Mouse (Mus musculus): ENCODE measurements around the gene Tcam1. TPM values are rescaled to one million over a fixed set of nuclear protein-coding genes. Genes with fewer than 3 reads are reported as not detected.

The Tcam1 gene
- polyA plus RNA-seq, 1 experiment from 2014 or later, result 0.06 TPM

DNA sequence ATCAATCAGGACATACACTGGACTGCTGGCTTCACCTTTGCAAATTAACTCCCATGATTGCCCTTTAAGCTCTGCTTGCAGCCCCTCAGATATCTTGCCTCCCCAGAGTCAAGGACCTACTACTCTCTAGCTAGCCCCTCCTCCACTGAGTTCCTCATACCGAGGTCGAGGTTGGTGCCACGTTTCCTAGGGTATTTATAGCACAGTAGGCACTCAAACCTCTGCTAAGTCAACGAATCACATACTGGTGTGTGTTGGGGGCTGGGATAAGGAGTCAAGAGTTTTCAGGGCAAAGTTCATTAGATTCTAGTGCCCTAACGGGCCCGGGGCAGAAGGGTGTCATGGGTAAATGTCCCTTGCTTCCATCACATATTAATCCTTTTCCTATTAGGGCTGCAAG, 52.7 kb downstream of the Tcam1 start:
- Histone ChIP-seq H3K9me3 (replicated peaks) (no peaks in the 10 kb centered on the region), H3K4me1 (peaks cover 38% of the 10 kb centered on the region), H3K27me3 (ENCODE audit: low read depth, poor library complexity, severe bottlenecking) (no peaks in the 10 kb centered on the region), H3K4me3 (no peak overlapping the region), H3K27ac (replicated peaks) (no peak overlapping the region), H3K36me3 (no peaks in the 10 kb centered on the region)
- WGBS, result 82% methylated on average over 6 of the region's 6 CpGs
- no peak for DNase-seq (ENCODE audit: low spot score)

- no peaks in the 10 kb centered on the region for H3K36me3 ChIP-seq
- DNase-seq (ENCODE audit: low spot score), result no peak
- H3K9me3 ChIP-seq (replicated peaks), result no peaks in the 10 kb centered on the region
- no peak overlapping the region for H3K27ac ChIP-seq (replicated peaks)
- H3K4me3 ChIP-seq, result no peak overlapping the region
- no peaks in the 10 kb centered on the region for H3K27me3 ChIP-seq (ENCODE audit: low read depth, poor library complexity, severe bottlenecking)
- WGBS, result 75% methylated on average over 7 of the region's 7 CpGs
- H3K4me1 ChIP-seq, result peaks cover 35% of the 10 kb centered on the region
These were observed 53.2 kb downstream of the Tcam1 start for GRCm38 (mm10) chr11:106329682-106330081.

DNA sequence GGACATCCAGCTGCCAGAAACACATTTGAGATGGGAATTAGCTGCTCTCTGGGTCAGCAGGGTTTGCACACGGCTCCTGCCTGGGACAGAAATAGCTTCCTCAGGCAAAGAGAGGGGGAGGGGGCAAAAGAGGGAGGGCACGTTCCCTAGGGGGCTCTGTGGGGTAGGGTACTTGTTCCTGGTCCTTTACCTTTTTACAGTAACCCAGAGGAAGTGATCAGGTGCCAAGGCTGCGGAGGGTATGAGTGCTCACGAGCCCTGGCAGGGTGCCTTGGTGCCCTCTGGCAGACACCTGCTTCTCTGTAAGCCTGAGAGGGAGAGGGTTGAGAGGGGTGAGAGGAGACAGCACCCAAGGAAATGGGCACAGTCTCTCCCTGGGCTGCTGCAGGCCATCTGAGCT, 56.0 kb downstream of the Tcam1 start:
- peaks cover 16% of the 10 kb centered on the region for H3K4me1 ChIP-seq
- H3K27ac ChIP-seq (replicated peaks), result no peak overlapping the region; the same call in 1 of the 2 replicates
- no peaks in the 10 kb centered on the region for H3K27me3 ChIP-seq (ENCODE audit: low read depth, poor library complexity, severe bottlenecking)
- WGBS, result 66% methylated on average over 4 of the region's 4 CpGs
- no peaks in the 10 kb centered on the region for H3K9me3 ChIP-seq (replicated peaks)
- no peaks in the 10 kb centered on the region for H3K36me3 ChIP-seq
- H3K4me3 ChIP-seq, result no peak overlapping the region
- DNase-seq (ENCODE audit: low spot score), result no peak

GRCm38 (mm10) chr11:106334066-106334465, 57.6 kb downstream of the Tcam1 start:
- no peaks in the 10 kb centered on the region for H3K9me3 ChIP-seq (replicated peaks)
- 23% methylated on average over 2 of the region's 2 CpGs for WGBS
- no peak for DNase-seq (ENCODE audit: low spot score)

GRCm38 (mm10) chr11:106338029-106338428, 61.6 kb downstream of the Tcam1 start:
- 78% methylated on average over 5 of the region's 5 CpGs for WGBS
- Histone ChIP-seq H3K27me3 (ENCODE audit: low read depth, poor library complexity, severe bottlenecking) (no peaks in the 10 kb centered on the region), H3K9me3 (replicated peaks) (no peaks in the 10 kb centered on the region), H3K4me1 (peaks cover 34% of the 10 kb centered on the region), H3K36me3 (no peaks in the 10 kb centered on the region), H3K27ac (replicated peaks) (peak overlapping the region; percentile 56; the same call in 1 of the 2 replicates), H3K4me3 (no peak overlapping the region)
- DNase-seq (ENCODE audit: low spot score), result no peak

More at GRCm38 (mm10) chr11:106334066-106334465, 57.6 kb downstream of the Tcam1 start:
- H3K36me3 ChIP-seq, result no peaks in the 10 kb centered on the region
- no peak overlapping the region for H3K4me3 ChIP-seq
- no peak overlapping the region for H3K27ac ChIP-seq (replicated peaks)
- H3K4me1 ChIP-seq, result peaks cover 23% of the 10 kb centered on the region
- H3K27me3 ChIP-seq (ENCODE audit: low read depth, poor library complexity, severe bottlenecking), result no peaks in the 10 kb centered on the region

Other genes with a start within 250 kb of the Tcam1 start
- gene Dcaf7, start 239.8 kb upstream of the Tcam1 start, polyA plus RNA-seq (2016; fragmentation: Nextera tagmentation; extraction: Ambion mirVana), result 76.8 and 98.1 TPM in 2 replicates
- gene Taco1, start 210.6 kb upstream of the Tcam1 start, polyA plus RNA-seq (2016; fragmentation: Nextera tagmentation; extraction: Ambion mirVana), result 13.7 and 14.1 TPM in 2 replicates
- gene Map3k3, start 192.1 kb upstream of the Tcam1 start, polyA plus RNA-seq (2016; fragmentation: Nextera tagmentation; extraction: Ambion mirVana), result 20.6 and 21.9 TPM in 2 replicates
- 0.57 TPM in 1 of 2 replicates, not detected in the other for gene Gm10840, start 115.8 kb upstream of the Tcam1 start, polyA plus RNA-seq (2016; fragmentation: Nextera tagmentation; extraction: Ambion mirVana)
- gene Limd2, start 115.8 kb upstream of the Tcam1 start, polyA plus RNA-seq (2016; fragmentation: Nextera tagmentation; extraction: Ambion mirVana), result 364 and 366 TPM in 2 replicates
- gene Strada, start 74.5 kb upstream of the Tcam1 start, polyA plus RNA-seq (2016; fragmentation: Nextera tagmentation; extraction: Ambion mirVana), result 41.8 and 42.4 TPM in 2 replicates
- gene Ccdc47, start 60.3 kb upstream of the Tcam1 start, polyA plus RNA-seq (2016; fragmentation: Nextera tagmentation; extraction: Ambion mirVana), result 69.9 and 74.0 TPM in 2 replicates
- gene Ddx42, start 59.7 kb upstream of the Tcam1 start, polyA plus RNA-seq (2016; fragmentation: Nextera tagmentation; extraction: Ambion mirVana), result 100 and 112 TPM in 2 replicates
- gene Ftsj3, start 20.6 kb upstream of the Tcam1 start, polyA plus RNA-seq (2016; fragmentation: Nextera tagmentation; extraction: Ambion mirVana), result 78.1 and 83.8 TPM in 2 replicates
- gene Psmc5, start 20.5 kb upstream of the Tcam1 start, polyA plus RNA-seq (2016; fragmentation: Nextera tagmentation; extraction: Ambion mirVana), result 408 and 433 TPM in 2 replicates
- 19.3 and 20.0 TPM in 2 replicates for gene Smarcd2, start 3.7 kb upstream of the Tcam1 start, polyA plus RNA-seq (2016; fragmentation: Nextera tagmentation; extraction: Ambion mirVana)
- not detected in 2 replicates for gene Gh, start 25.2 kb downstream of the Tcam1 start, polyA plus RNA-seq (2016; fragmentation: Nextera tagmentation; extraction: Ambion mirVana)
- 0.99 TPM in 2 replicates for gene Cd79b, start 38.1 kb downstream of the Tcam1 start, polyA plus RNA-seq (2016; fragmentation: Nextera tagmentation; extraction: Ambion mirVana)
- 0.10 and 0.15 TPM in 2 replicates for gene Scn4a, start 76.6 kb downstream of the Tcam1 start, polyA plus RNA-seq (2016; fragmentation: Nextera tagmentation; extraction: Ambion mirVana)
- 0.10 TPM in 1 of 2 replicates, not detected in the other for gene Prr29, start 88.8 kb downstream of the Tcam1 start, polyA plus RNA-seq (2016; fragmentation: Nextera tagmentation; extraction: Ambion mirVana)
- gene Icam2, start 111.4 kb downstream of the Tcam1 start, polyA plus RNA-seq (2016; fragmentation: Nextera tagmentation; extraction: Ambion mirVana), result 13.4 and 15.0 TPM in 2 replicates
- gene Ern1, start 211.2 kb downstream of the Tcam1 start, polyA plus RNA-seq (2016; fragmentation: Nextera tagmentation; extraction: Ambion mirVana), result 5.0 and 5.2 TPM in 2 replicates